Mouse (Mus musculus): ENCODE results near the gene Ghrl.

- TF ChIP-seq MYOD1 (IDR thresholded peaks at IDR 0.05; ENCODE audit: control insufficient read depth, insufficient read length, low read depth) (no peak), CTCF (IDR thresholded peaks at IDR 0.05; ENCODE audit: control insufficient read depth, insufficient read depth, insufficient read length) (no peak), MYOG (IDR thresholded peaks at IDR 0.05; ENCODE audit: control insufficient read depth, extremely low read depth, insufficient read length) (no peak), USF1 (IDR thresholded peaks at IDR 0.05; ENCODE audit: low read depth) (no peak)
Observed at GRCm38 (mm10) chr6:113675991-113676390, 43.7 kb downstream of the Ghrl start.

Measured in C2C12 (cell line).